Mouse (Mus musculus) CH12.LX (cell line): ENCODE results near the gene Acadsb. TPM values are rescaled to one million over a fixed set of nuclear protein-coding genes. Genes with fewer than 3 reads are reported as not detected.

Experiments
- DNase-seq: peaks from one replicate; pipeline ENCODE4 v3.0.0-alpha.2; 2013; ENCODE audit errors: extremely low read depth
- H3K27ac ChIP-seq: 2 replicates; pipeline ENCODE4 v1.5.1; 2012; ENCODE audit warnings: low read depth, mild to moderate bottlenecking, control low read depth, moderate library complexity; ENCODE audit not compliant: insufficient read depth
- H3K27me3 ChIP-seq: replicated peaks from 2 replicates; pipeline ENCODE3; 2012; ENCODE audit warnings: inconsistent platforms
- H3K36me3 ChIP-seq, 2 experiments: replicated peaks in 1 of 2; 2 replicates each; pipeline versions ENCODE3 to v1.6.1; 2012; ENCODE audit warnings: inconsistent platforms in 1 of 2, low read length in 1 of 2, mild to moderate bottlenecking in 1 of 2, mixed read lengths in 1 of 2, moderate library complexity in 1 of 2; ENCODE audit not compliant: control insufficient read depth in 1 of 2, insufficient read depth in 1 of 2
- H3K4me1 ChIP-seq, 2 experiments: 2 replicates each; pipeline ENCODE4 v1.6.1; 2012; ENCODE audit warnings: inconsistent platforms in 1 of 2, moderate library complexity in 1 of 2; ENCODE audit not compliant: insufficient read depth in 2 of 2, control insufficient read depth in 1 of 2
- H3K4me2 ChIP-seq: 2 replicates; pipeline ENCODE4 v1.6.1; 2012; ENCODE audit warnings: low read depth, mild to moderate bottlenecking, control low read depth; ENCODE audit not compliant: poor library complexity, insufficient read depth, severe bottlenecking
- H3K4me3 ChIP-seq, 3 experiments: fragments of 150-350 bp in 1 of 3; sonication (generic) in 1 of 3; replicated peaks in 1 of 3; 2 replicates each; pipeline versions ENCODE3 to v1.5.1; 2011 to 2012; ENCODE audit warnings: low read depth in 2 of 3, low read length in 2 of 3, mild to moderate bottlenecking in 2 of 3, moderate library complexity in 2 of 3, control low read depth in 1 of 3, improper control_type of control experiment in 1 of 3, inconsistent platforms in 1 of 3, mixed read lengths in 1 of 3; ENCODE audit not compliant: poor library complexity in 1 of 3
- H3K79me2 ChIP-seq: replicated peaks from 2 replicates; pipeline ENCODE4 v1.6.1; 2012; ENCODE audit warnings: mild to moderate bottlenecking, moderate library complexity; ENCODE audit not compliant: control insufficient read depth, poor library complexity, insufficient read depth, severe bottlenecking; ENCODE audit errors: extremely low read depth
- H3K9ac ChIP-seq: 2 replicates; pipeline ENCODE4 v1.6.1; 2012; ENCODE audit warnings: low read depth, mild to moderate bottlenecking, control low read depth, moderate library complexity; ENCODE audit not compliant: insufficient read depth
- H3K9me3 ChIP-seq: replicated peaks from 2 replicates; pipeline ENCODE3; 2012; ENCODE audit warnings: low read length, inconsistent platforms, mixed read lengths
- CHD1 ChIP-seq: IDR thresholded peaks from 2 replicates; pipeline ENCODE4 v1.6.1; 2012; ENCODE audit warnings: low read depth, low read length, improper control_type of control experiment, inconsistent platforms
- CHD2 ChIP-seq: IDR thresholded peaks from 2 replicates; pipeline ENCODE4 v1.6.1; 2011; ENCODE audit warnings: low read length, improper control_type of control experiment
- CTCF ChIP-seq, 2 experiments: IDR thresholded peaks in 1 of 2; conservative IDR thresholded peaks in 1 of 2; 2 replicates each; pipeline ENCODE4 v1.5.1; 2011 to 2012; ENCODE audit warnings: low read depth in 2 of 2, low read length in 2 of 2, improper control_type of control experiment in 1 of 2, inconsistent platforms in 1 of 2, mild to moderate bottlenecking in 1 of 2, moderate library complexity in 1 of 2
- E2F4 ChIP-seq: IDR thresholded peaks from 2 replicates; pipeline ENCODE4 v1.6.1; 2011; ENCODE audit warnings: low read depth, low read length, improper control_type of control experiment; ENCODE audit not compliant: insufficient replicate concordance
- ELF1 ChIP-seq: IDR thresholded peaks from 2 replicates; pipeline ENCODE4 v1.6.1; 2014; ENCODE audit warnings: low read depth, mild to moderate bottlenecking, inconsistent platforms, low read length, improper control_type of control experiment
- HCFC1 ChIP-seq: IDR thresholded peaks from 2 replicates; pipeline ENCODE4 v1.6.1; 2012; ENCODE audit warnings: low read depth, mild to moderate bottlenecking, inconsistent platforms, low read length, improper control_type of control experiment
- KAT2A ChIP-seq: IDR thresholded peaks from 2 replicates; pipeline ENCODE4 v1.6.1; 2012; ENCODE audit warnings: low read length, improper control_type of control experiment, inconsistent platforms; ENCODE audit not compliant: insufficient replicate concordance
- MXI1 ChIP-seq: IDR thresholded peaks from 2 replicates; pipeline ENCODE4 v1.6.1; 2011; ENCODE audit warnings: mild to moderate bottlenecking, low read depth, low read length, improper control_type of control experiment
- NRF1 ChIP-seq: IDR thresholded peaks from 2 replicates; pipeline ENCODE4 v1.6.1; 2014; ENCODE audit warnings: low read depth, mild to moderate bottlenecking, inconsistent platforms, low read length, improper control_type of control experiment, moderate library complexity
- PAX5 ChIP-seq: IDR thresholded peaks from 2 replicates; pipeline ENCODE4 v1.6.1; 2012; ENCODE audit warnings: low read length, inconsistent platforms, mixed read lengths
- POLR2A ChIP-seq: IDR thresholded peaks from 2 replicates; pipeline ENCODE4 v1.6.1; 2011; ENCODE audit warnings: low read depth, mild to moderate bottlenecking, improper control_type of control experiment, low read length
- RAD21 ChIP-seq: IDR thresholded peaks from 2 replicates; pipeline ENCODE4 v1.6.1; 2011; ENCODE audit warnings: low read depth, mild to moderate bottlenecking, low read length, improper control_type of control experiment, moderate library complexity
- SMC3 ChIP-seq: IDR thresholded peaks from 2 replicates; pipeline ENCODE4 v1.6.1; 2011; ENCODE audit warnings: low read depth, low read length, improper control_type of control experiment
- UBTF ChIP-seq: IDR thresholded peaks from 2 replicates; pipeline ENCODE4 v1.6.1; 2012; ENCODE audit warnings: low read depth, mild to moderate bottlenecking, inconsistent platforms, low read length, improper control_type of control experiment, moderate library complexity
- USF1 ChIP-seq: IDR thresholded peaks from 2 replicates; pipeline ENCODE4 v1.6.1; 2014; ENCODE audit warnings: low read depth, mild to moderate bottlenecking, inconsistent platforms, low read length, improper control_type of control experiment
- USF2 ChIP-seq: conservative IDR thresholded peaks from 2 replicates; pipeline ENCODE4 v1.6.1; 2011; ENCODE audit warnings: low read depth, low read length, improper control_type of control experiment
- ZKSCAN1 ChIP-seq: IDR thresholded peaks from 2 replicates; pipeline ENCODE4 v1.6.1; 2012; ENCODE audit warnings: low read depth, inconsistent platforms, low read length, improper control_type of control experiment, borderline replicate concordance
- ZMIZ1 ChIP-seq: IDR thresholded peaks from 2 replicates; pipeline ENCODE4 v1.6.1; 2012; ENCODE audit warnings: low read depth, mild to moderate bottlenecking, inconsistent platforms, low read length, improper control_type of control experiment
- dilution Hi-C: fragments of 300-500 bp; cut with MboI; formaldehyde crosslinking; loops from 2 replicates; pipeline ENCODE4 v1.14.3; 2020; ENCODE audit warnings: low sequenced_read_pairs; ENCODE audit not compliant: extremely low pct_unique_long_range_greater_than_20kb, extremely low pct_ligation_motif_present
- in situ Hi-C: fragments of 300-500 bp; cut with MboI; formaldehyde crosslinking; loops from 3 replicates; pipeline ENCODE4 v1.14.3; 2019; ENCODE audit warnings: low sequenced_read_pairs, low pct_ligation_motif_present, low pct_unique_long_range_greater_than_20kb, mixed read lengths
- polyA plus RNA-seq: library from polyadenylated mRNA; unstranded; fragments of >175 nt; gene quantifications from 2 replicates; pipeline ENCODE4 v1.2.1, GENCODE M21; 2012; ENCODE audit warnings: low read depth; ENCODE audit not compliant: insufficient read length
- total RNA-seq, 2 experiments: library from RNA; depleted of rRNA; stranded (reverse); fragments of 300-350 nt in 1 of 2; fragments of >200 nt in 1 of 2; gene quantifications; 2 replicates each; pipeline ENCODE4 v1.2.3; 2012 to 2014

The Acadsb gene
- total and polyA plus RNA-seq, 3 experiments = 11.1 to 15.6 (median 11.2) TPM

DNA sequence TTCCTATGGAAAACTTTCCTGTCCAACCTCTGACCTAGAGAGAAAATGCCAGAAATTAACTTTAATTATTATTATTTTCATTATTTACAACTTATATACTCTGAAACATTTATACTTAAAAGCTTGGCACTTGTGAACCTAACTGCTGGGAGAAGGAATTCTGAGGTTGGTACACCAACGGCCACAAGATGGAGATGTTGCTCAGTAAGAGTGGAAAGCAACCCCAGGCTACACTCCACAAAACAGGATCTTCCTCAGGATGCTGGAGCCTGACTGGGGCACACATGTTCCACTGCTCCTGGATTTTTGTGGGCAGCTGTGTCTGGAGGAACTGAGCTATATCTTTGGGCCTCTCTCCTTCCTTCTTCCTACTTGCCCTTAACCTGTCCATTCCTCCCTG is 21.8 kb downstream of the Acadsb start:
- Histone ChIP-seq H3K4me3 (no peak overlapping the region), H3K79me2 (no peaks in the 10 kb centered on the region), H3K27ac (no peak overlapping the region), H3K27me3 (no peaks in the 10 kb centered on the region), H3K9me3 (no peaks in the 10 kb centered on the region), H3K4me2 (no peak overlapping the region), H3K36me3 (peaks cover 4 to 6% of the 10 kb centered on the region in 2 experiments), H3K9ac (no peak overlapping the region), H3K4me1 (no peaks in the 10 kb centered on the region)
- dilution Hi-C loops = no loop called here
- peak; percentile 23 for DNase-seq
- TF ChIP-seq ELF1 (no peak), ZKSCAN1 (no peak), CTCF (conservative IDR thresholded peaks at IDR 0.05 in 1 of 2, IDR thresholded peaks at IDR 0.05 in 1 of 2; ENCODE audit: low read depth in 2 of 2, low read length in 2 of 2) (peak in 1 of 2 experiments; percentile 65; a peak in 2 of 4 replicates), RAD21 (peak; percentile 66), SMC3 (peak; percentile 45)
- in situ Hi-C loops = no loop called here

- no peaks in the 10 kb centered on the region for H3K9me3 ChIP-seq
- H3K9ac ChIP-seq = no peak overlapping the region
- H3K27me3 ChIP-seq = no peaks in the 10 kb centered on the region
- TF ChIP-seq ZMIZ1 (no peak), KAT2A (no peak), CTCF (conservative IDR thresholded peaks at IDR 0.05 in 1 of 2, IDR thresholded peaks at IDR 0.05 in 1 of 2; ENCODE audit: low read depth in 2 of 2, low read length in 2 of 2) (peak in 1 of 2 experiments; percentile 54; a peak in 2 of 4 replicates), USF1 (no peak), RAD21 (peak; percentile 53), SMC3 (peak; percentile 32)
- H3K79me2 ChIP-seq = no peaks in the 10 kb centered on the region
- H3K4me3 ChIP-seq = no peak overlapping the region
- H3K4me2 ChIP-seq = no peak overlapping the region
- peaks cover 0 to 4% of the 10 kb centered on the region in 2 experiments for H3K36me3 ChIP-seq
- H3K27ac ChIP-seq = no peak overlapping the region
- in situ Hi-C loops (no loop called here), dilution Hi-C loops (no loop called here)
- DNase-seq = no peak
- H3K4me1 ChIP-seq = no peaks in the 10 kb centered on the region
Measured at GRCm38 (mm10) chr7:131434276-131434675, 23.9 kb downstream of the Acadsb start.

DNA sequence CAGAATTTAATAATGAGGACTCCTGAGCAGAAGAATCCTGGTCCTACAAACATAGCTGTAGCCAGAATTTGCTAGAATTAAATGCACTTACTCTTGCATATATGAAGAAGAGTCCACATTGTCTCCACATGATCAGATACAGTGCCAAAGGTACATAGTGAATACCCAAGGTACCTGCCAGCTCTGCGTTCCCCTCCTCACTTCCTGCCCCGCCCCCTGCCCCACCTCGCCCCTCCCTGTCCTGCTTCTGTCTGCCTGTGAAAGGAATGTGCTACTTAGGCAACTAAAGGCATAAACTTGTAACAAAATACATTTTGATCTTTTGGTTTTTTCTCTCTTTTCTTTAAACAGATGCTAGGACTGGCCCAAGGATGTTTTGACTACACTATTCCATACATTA is 26.6 kb downstream of the Acadsb start:
- Histone ChIP-seq H3K4me1 (no peaks in the 10 kb centered on the region), H3K9me3 (no peaks in the 10 kb centered on the region), H3K79me2 (no peaks in the 10 kb centered on the region), H3K4me3 (no peak overlapping the region), H3K36me3 (no peaks in the 10 kb centered on the region), H3K27me3 (no peaks in the 10 kb centered on the region), H3K27ac (no peak overlapping the region), H3K9ac (no peak overlapping the region), H3K4me2 (no peak overlapping the region)
- dilution Hi-C loops = no loop called here
- no peak for DNase-seq
- no peak for TF ChIP-seq USF2
- no peak for TF ChIP-seq POLR2A
- no peak for TF ChIP-seq PAX5
- no peak for TF ChIP-seq HCFC1
- TF ChIP-seq E2F4 = no peak
- TF ChIP-seq CTCF (conservative IDR thresholded peaks at IDR 0.05 in 1 of 2, IDR thresholded peaks at IDR 0.05 in 1 of 2; ENCODE audit: low read depth in 2 of 2, low read length in 2 of 2) = no peak
- no peak for TF ChIP-seq MXI1
- TF ChIP-seq ZKSCAN1 = no peak
- TF ChIP-seq NRF1 = no peak
- TF ChIP-seq ELF1 = no peak
- TF ChIP-seq USF1 = no peak
- no peak for TF ChIP-seq SMC3
- no peak for TF ChIP-seq CHD2
- no peak for TF ChIP-seq UBTF
- no peak for TF ChIP-seq RAD21
- TF ChIP-seq CHD1 = no peak
- in situ Hi-C loops = no loop called here
